Mouse (Mus musculus) kidney, adult 8-10 months (tissue): Measurements from ENCODE around the gene Picalm.
"Not testable (repeated sequence)": the region's sequence is repeated elsewhere in the genome, so short reads cannot be mapped to it uniquely, and the experiment has no call there.

Experiments
- DNase-seq, 2 experiments: peaks; one replicate each; pipeline ENCODE4 v3.0.0; 2022

The Picalm gene

GRCm38 (mm10) chr7:90132322-90132721, 2.3 kb downstream of the Picalm start:
- DNase-seq, result no peak

DNA sequence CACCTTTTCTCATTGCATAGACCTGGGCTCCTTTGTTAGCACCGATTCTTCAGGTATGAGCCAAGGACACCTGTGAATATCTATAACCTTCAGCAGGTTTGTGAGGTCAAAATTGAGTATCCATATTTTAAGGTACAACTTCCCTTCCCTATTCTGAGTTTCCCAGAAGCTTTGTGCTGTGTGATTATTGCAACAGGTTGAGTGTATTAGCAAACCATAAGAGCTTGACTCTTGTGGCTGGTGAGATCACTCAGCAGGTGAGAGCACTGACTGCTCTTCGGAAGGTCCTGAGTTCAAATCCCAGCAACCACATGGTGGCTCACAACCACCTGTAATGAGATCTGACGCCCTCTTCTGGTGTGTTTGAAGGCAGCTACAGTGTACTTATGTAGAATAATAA, 6.7 kb downstream of the Picalm start:
- DNase-seq, result no peak

DNA sequence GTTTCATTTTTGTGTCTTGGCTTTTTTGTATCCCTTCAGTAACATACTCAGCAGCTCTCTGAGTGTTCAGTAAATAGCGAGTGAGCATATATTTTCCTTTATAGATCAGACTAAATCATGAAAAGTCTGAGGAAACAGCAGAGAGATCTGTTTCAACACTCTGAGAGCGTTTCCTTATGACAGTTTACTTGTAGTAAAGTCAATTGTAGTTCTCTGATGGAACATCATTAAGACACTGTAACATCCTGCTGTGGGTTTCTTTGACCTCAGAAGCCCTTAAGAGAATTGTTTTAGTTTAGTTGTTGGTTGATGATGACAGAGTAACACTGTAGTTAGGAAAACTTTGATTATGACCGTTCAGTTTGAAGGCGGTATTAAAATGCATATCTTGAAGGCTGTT, 8.3 kb downstream of the Picalm start:
- no peak for DNase-seq

DNA sequence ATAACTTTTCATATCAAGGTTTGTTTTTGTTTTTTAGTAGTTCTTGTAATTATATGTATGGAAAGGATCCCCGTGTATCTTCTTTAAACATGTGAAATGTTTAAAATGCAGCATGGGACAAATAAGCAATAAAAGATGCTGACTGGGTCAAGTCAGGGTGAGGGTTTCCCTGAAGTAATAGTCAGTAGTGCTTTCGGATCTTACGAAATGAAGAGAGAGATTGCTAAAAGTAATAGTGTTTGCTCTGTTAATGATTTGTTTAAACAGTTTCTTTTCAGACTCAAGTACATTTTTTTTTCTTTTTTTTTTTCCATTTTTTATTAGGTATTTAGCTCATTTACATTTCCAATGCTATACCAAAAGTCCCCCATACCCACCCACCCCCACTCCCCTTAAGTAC, 10.3 kb downstream of the Picalm start:
- no peak for DNase-seq

- no peak for DNase-seq
Measured at GRCm38 (mm10) chr7:90144275-90144674, 14.3 kb downstream of the Picalm start.

GRCm38 (mm10) chr7:90144971-90145370, 15.0 kb downstream of the Picalm start:
- DNase-seq, result no peak

DNA sequence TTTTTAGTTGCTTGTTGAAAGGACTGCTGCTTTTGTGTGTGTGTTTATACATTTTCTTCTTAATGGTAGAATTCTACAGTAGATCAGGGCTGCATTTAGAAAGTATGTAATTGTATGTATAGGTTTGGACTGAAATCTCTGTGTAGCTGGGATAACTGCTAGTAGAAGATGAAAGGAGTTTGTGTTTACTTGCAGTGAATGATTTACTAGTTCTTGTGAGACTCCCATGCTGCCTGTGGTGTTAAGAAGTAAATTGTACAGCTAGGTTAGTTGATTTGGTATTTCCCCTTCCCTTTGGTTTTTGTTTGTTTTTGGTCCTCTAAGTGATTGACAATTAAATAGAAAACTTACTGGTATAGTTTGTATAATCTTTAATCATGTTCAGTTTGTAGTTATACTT, 15.4 kb downstream of the Picalm start:
- no peak for DNase-seq

GRCm38 (mm10) chr7:90145897-90146296, 15.9 kb downstream of the Picalm start:
- peak; percentile 45 to 47 for DNase-seq

GRCm38 (mm10) chr7:90146321-90146720, 16.3 kb downstream of the Picalm start:
- no peak for DNase-seq

DNA sequence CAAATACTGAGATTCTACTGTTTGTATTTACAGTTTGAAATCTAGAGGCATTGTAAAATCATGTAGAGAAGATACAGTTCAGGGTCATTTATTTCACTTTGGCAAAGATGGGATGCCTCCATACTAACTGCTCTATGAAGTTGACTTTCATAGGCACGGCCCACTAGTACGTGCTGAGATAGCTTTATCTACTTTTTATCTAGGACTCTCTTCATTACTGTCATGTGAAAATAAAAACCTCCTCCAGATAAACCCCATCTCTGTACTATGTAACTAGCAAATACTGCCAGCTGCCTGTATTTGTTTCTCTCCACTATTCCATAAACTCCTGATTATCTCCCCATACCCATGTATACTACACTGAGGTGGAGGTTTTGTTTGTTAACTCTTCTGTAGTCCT, 18.0 kb downstream of the Picalm start:
- DNase-seq, result no peak

- peak in 1 of 2 experiments; percentile 55 for DNase-seq
Measured at GRCm38 (mm10) chr7:90148516-90148915, 18.5 kb downstream of the Picalm start.

DNA sequence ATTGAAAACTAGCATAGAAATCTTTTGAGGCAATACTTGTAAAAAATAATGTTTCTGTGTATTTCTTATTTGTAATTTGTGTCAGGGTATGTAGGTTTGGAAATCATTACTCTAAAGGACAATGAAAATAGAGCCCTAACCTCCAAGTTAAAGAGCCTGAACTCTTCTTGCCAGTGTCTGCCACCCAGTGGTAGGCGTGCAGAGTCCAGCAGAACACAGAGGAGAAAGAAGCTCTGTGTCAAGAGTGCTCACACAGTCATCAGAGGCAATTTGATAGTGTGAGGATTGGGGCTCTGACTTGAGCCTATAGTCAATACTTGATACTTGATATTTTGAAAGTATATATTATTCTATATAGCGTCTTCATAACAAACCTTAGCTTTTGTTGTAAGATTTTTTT, 20.3 kb downstream of the Picalm start:
- DNase-seq, result peak; percentile 60 to 72

DNA sequence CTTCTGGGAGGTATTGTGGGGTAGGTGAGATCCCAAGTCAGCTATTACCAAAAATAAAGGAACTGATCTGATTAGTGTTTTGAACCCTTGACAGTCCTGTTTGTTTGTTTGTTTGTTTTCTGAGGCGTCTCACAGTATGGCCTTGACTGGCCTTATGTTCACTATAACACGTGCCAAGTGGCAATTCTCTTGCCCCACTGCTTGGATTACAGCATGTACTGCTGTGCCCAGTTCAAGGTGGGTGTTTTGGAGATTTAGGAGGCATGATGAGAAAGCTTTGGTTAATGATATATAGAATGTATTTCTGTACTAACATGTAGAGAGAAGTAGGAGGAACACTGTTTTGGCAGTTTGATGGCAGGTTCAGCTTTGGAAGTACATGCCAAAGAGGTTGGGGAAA, 28.0 kb downstream of the Picalm start:
- DNase-seq, result no peak

DNA sequence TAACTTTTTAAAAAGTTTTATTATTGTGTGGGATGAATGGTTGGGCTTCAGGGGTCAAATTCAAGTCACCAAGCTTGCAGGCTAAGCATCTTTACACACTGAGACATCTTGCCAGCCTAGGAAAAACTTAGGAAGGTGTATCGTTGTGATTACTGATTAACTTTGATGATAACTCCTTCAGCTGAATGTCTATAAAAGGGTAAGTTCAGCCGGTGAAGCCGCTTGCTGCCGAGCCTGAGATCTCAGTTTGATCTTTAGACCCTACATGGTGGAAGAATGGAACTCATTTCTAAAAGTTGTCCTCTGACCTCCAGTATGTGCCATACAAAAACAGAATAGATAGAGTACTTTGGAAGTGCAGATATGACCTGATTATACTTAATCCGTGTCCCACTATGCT, 30.6 kb downstream of the Picalm start:
- DNase-seq, result peak; percentile 71 to 78

DNA sequence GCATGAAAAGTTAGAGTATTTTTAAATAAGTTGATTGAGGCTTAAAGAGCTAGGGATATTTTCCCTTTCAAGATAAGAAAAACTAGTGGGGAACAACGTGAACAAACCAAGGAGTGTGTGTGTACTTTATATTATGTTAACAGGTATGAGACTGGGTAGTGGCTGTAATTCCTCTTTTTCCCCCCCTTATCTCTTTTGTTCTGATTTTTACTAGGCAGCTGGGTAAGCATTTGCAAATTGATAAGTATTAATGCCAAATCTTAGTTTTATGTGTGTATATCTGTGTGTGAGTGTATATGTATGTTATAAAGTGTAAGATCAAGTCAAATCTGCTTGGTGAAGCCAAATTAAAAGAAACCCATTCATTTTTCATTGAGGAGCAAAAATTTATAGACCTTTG, 34.3 kb downstream of the Picalm start:
- no peak for DNase-seq

GRCm38 (mm10) chr7:90165970-90166369, 36.0 kb downstream of the Picalm start:
- no peak for DNase-seq

DNA sequence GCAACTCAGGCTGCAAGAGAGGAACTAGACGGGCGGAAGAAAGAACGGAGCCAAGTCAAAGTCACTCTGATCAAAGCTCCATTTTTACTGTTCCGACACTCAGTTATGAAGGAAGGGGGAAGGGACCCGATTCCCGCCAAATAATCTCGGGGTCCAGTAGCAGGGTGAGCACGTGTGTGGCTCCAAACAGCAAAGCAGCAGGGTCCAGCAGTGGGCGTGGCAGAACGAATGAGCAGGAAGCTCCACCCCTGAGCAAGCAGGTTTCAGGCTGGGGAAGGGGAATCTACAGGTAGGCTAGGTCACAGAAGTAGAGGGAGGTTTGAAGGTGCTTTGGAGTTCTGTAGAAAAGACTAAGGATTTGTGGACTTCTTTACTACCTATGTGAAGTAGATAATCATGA, 37.8 kb downstream of the Picalm start:
- not testable (repeated sequence) for DNase-seq

GRCm38 (mm10) chr7:90173778-90174177, 43.8 kb downstream of the Picalm start:
- no peak for DNase-seq

DNA sequence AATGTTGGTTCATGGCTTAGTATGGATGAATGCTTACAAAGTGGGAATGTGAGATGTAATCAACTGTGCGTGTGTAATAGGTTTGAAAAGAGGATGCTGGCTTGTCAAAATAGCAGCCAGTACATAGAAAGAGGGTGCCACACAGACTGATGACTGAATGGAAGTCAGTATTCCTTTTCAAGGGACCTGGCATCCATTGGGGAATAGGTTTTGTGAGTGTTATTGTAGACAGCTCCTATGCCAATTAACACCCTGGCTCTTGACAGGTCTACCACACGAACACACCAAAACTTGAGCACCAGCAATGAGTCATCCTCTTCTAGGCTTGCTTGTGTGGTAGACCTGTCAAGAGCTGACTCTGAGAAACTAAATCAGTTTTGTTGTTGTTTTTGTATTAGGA, 45.6 kb downstream of the Picalm start:
- DNase-seq, result no peak

DNA sequence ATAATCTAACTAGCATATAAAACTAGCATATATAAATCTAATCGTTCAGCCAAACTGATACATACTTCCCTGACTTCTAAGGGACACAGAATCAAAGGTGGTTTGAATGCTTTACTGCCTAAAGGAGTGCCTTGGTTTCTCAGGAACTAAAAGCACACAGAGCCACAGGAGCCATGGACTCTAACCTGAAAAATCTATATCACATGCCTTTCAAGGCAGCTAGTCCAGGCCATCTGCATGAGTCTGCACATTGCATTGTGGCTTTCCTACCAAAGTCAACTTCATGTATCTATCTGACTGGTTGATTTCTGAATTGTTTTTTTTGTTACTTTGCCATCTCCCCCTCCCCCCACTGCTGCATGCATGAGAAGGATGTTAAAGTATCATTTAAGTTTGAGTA, 50.6 kb downstream of the Picalm start:
- DNase-seq, result no peak

DNA sequence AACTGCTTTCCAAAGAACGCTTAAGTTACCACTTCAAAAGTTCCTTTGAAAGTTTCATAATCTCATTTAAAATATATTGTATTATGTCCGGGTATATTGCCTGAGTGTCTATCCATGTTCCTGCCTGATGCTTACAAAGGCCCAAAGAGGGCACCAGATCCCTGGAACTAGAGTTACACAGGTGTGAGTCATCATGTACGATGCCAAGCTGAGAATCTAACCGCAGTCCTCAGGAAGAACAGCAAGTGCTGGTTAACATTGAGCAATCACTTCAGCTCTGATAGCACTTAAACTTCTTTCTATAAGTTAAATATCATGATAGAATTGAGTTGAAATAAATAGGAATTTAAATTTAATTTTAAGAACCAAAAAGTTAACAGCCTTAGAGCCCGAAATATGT, 70.2 kb downstream of the Picalm start:
- DNase-seq, result no peak

- DNase-seq, result no peak
Measured at GRCm38 (mm10) chr7:90201877-90202465, 72.0 kb downstream of the Picalm start.

- no peak for DNase-seq
Measured at GRCm38 (mm10) chr7:90203914-90204313, 73.9 kb downstream of the Picalm start.

GRCm38 (mm10) chr7:90210116-90210515, 80.1 kb downstream of the Picalm start:
- DNase-seq, result no peak

DNA sequence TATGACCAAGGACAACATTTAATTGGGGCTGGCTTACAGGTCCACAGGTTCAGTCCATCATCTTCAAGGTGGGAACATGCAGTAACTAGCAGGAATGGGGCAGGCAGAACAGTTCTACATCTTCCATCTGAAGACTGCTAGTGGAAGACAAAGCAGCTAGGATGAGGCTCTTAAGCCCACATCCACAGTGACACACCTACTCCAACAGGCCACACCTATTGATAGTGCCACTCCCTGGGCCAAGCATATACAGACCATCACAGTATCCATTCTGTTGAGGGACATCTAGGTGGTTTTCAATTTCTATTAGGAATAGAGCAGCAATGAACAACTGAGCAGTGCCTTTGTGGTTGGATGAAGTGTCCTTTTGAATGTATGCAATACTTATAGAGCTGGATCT, 80.9 kb downstream of the Picalm start:
- DNase-seq, result no peak

- DNase-seq, result no peak
Measured at GRCm38 (mm10) chr7:90216511-90216910, 86.5 kb downstream of the Picalm start.
